Mouse (Mus musculus) embryonic facial prominence, embryonic 11.5 days (tissue): ENCODE measurements at regions not wholly inside any gene's neighbourhood (a gene's known extent, or its start where the extent isn't known, plus 50 kb on each side); places are given as distances from the start of the nearest gene placed in this dataset.

Experiments used
- ATAC-seq: fragments of 200-750 bp; cut with Nextera tagmentation; replicated peaks from 2 replicates; pipeline ENCODE4 v1.8.0; 2017; ENCODE audit warnings: low read depth; ENCODE audit not compliant: insufficient number of reproducible peaks, low FRiP score, low TSS enrichment
- DNase-seq: peaks from one replicate; pipeline ENCODE4 v3.0.0-alpha.2; 2015; ENCODE audit warnings: low spot score
- H3K27ac ChIP-seq: fragments of 300-500 bp; sonication (generic); replicated peaks from 2 replicates; pipeline ENCODE4 v1.5.1; 2014; ENCODE audit warnings: mild to moderate bottlenecking, low read depth, low read length, control low read depth
- H3K27me3 ChIP-seq: fragments of 300-500 bp; sonication (generic); 2 replicates; pipeline ENCODE4 v1.6.1; 2014; ENCODE audit warnings: mild to moderate bottlenecking, low read length, moderate library complexity, mixed read lengths; ENCODE audit not compliant: control insufficient read depth, insufficient read depth
- H3K36me3 ChIP-seq: fragments of 300-500 bp; sonication (generic); replicated peaks from 2 replicates; pipeline ENCODE4 v1.6.1; 2014; ENCODE audit warnings: low read depth, mild to moderate bottlenecking, low read length, moderate library complexity, mixed read lengths; ENCODE audit not compliant: control insufficient read depth, insufficient read depth
- H3K4me1 ChIP-seq: fragments of 300-500 bp; sonication (generic); 2 replicates; pipeline ENCODE4 v1.6.1; 2014; ENCODE audit warnings: low read length, mixed read lengths; ENCODE audit not compliant: control insufficient read depth, insufficient read depth
- H3K4me2 ChIP-seq: fragments of 300-500 bp; sonication (generic); 2 replicates; pipeline ENCODE4 v1.6.1; 2014; ENCODE audit warnings: low read depth, mild to moderate bottlenecking, control low read depth, low read length, moderate library complexity
- H3K4me3 ChIP-seq: fragments of 300-500 bp; sonication (generic); 2 replicates; pipeline ENCODE4 v1.5.1; 2014; ENCODE audit warnings: low read depth, low read length, control low read depth
- H3K9ac ChIP-seq: fragments of 300-500 bp; sonication (generic); replicated peaks from 2 replicates; pipeline ENCODE4 v1.6.1; 2014; ENCODE audit warnings: mild to moderate bottlenecking, control low read depth, low read length
- H3K9me3 ChIP-seq: fragments of 300-500 bp; sonication (generic); replicated peaks from 2 replicates; pipeline ENCODE4 v1.6.1; 2016; ENCODE audit warnings: mild to moderate bottlenecking, low read length, inconsistent platforms, mixed read lengths; ENCODE audit not compliant: control insufficient read depth
- WGBS: fragments of 180-500 bp; shearing (Covaris S2); extraction: QIAGEN DNeasy Blood & Tissue Kit; methylation state at CpG from one replicate; pipeline ENCODE4 v1.1.7; 2014; 5-methylcytosine and 5-hydroxymethylcytosine counted together

- Histone ChIP-seq H3K27ac (no peak overlapping the region), H3K4me3 (no peak overlapping the region), H3K27me3 (no peaks in the 10 kb centered on the region), H3K36me3 (no peaks in the 10 kb centered on the region), H3K9ac (no peak overlapping the region), H3K4me2 (no peak overlapping the region), H3K4me1 (no peaks in the 10 kb centered on the region), H3K9me3 (no peaks in the 10 kb centered on the region)
- WGBS = 86% methylated on average over 4 of the region's 4 CpGs
- no peak for ATAC-seq
- no peak for DNase-seq
These were observed 1182.9 kb upstream of the Manea start for GRCm38 (mm10) chr4:27529565-27529964.

GRCm38 (mm10) chr4:27520295-27520694, 1173.6 kb upstream of the Manea start:
- WGBS = 79% methylated on average over 4 of the region's 4 CpGs
- Histone ChIP-seq H3K27me3 (no peaks in the 10 kb centered on the region), H3K4me2 (no peak overlapping the region)

DNA sequence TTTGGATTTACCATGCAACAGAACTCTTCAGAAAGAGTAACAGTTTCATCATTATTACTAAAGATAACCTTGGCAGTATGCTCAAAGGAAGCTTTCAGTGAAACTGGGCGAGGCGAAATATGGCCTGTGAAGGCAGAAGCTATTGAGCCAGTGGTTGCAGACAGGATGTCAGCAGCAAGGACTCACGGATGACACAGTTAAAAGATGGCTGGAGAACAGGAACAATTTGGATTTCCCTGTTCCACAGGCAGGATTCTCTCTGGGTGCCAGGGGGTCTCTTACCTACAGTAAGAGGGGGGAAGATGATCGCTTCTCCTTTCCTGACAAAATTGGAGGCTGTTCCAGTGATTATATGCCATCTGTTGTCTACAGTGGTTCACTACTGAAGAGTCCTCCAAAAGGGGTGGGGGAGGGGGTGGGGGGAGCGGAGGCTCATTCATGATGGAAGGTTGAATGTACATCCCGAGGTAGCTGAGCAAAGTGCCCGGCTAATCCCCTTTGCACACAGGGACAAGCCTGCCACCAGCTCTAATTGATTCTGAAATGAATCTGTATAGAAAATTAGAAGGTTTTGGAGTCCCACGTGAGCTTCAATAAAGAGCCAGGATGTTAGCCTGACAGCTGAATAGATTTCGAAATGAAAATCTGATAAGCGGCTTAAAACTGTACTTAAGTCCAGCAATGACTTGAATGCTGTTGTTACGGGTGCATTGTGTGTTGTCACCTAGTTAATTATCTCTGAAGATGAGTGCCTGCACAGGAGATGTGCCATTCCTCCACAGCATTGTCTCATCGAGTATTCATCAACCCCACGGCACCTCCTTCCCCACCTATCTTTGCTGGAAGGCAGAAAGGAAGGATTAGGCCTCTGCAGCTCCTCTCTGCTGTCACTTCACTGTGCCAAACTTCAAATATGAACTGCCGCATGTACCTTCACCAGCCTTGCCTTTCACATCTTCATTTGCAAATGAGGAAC, 1158.4 kb upstream of the Manea start:
- Histone ChIP-seq H3K27ac (no peak overlapping the region), H3K9me3 (no peaks in the 10 kb centered on the region), H3K4me2 (no peak overlapping the region), H3K9ac (no peak overlapping the region), H3K36me3 (no peaks in the 10 kb centered on the region), H3K4me1 (no peaks in the 10 kb centered on the region), H3K4me3 (no peak overlapping the region), H3K27me3 (no peaks in the 10 kb centered on the region)
- ATAC-seq = peak; percentile 67; the same call in 1 of the 2 replicates
- DNase-seq = peak; percentile 9
- WGBS = 69% methylated on average over 14 of the region's 14 CpGs

More at GRCm38 (mm10) chr4:27520295-27520694, 1173.6 kb upstream of the Manea start:
- H3K27ac ChIP-seq = no peak overlapping the region
- no peaks in the 10 kb centered on the region for H3K4me1 ChIP-seq
- DNase-seq (no peak), ATAC-seq (no peak)
- H3K9me3 ChIP-seq = no peaks in the 10 kb centered on the region
- H3K36me3 ChIP-seq = no peaks in the 10 kb centered on the region
- no peak overlapping the region for H3K4me3 ChIP-seq
- no peak overlapping the region for H3K9ac ChIP-seq

DNA sequence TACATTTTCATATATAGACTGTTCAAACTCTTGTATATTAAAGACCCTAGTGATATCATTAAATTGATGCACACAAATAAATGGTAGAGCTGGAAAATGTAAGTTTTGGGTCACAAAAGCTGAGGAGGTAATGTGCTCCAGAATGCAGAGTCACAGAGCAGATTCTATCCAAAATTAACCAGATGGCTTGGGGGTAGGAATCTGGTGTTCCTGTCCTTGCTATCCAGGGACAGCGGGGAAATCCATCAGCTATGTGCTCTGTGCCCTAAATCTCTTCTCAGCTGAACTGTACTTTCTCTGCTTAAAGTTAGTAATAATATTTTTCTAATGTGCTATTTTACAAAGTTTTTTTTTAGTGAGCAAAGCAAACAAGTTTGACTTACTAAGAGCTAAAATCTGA, 1151.2 kb upstream of the Manea start:
- no peak for ATAC-seq
- no peak overlapping the region for H3K27ac ChIP-seq
- no peaks in the 10 kb centered on the region for H3K9me3 ChIP-seq
- no peak overlapping the region for H3K4me2 ChIP-seq
- no peak overlapping the region for H3K9ac ChIP-seq
- no peak for DNase-seq
- 77% methylated on average over 1 of the region's 1 CpGs for WGBS
- no peaks in the 10 kb centered on the region for H3K4me1 ChIP-seq
- no peaks in the 10 kb centered on the region for H3K27me3 ChIP-seq
- no peaks in the 10 kb centered on the region for H3K36me3 ChIP-seq
- no peak overlapping the region for H3K4me3 ChIP-seq

DNA sequence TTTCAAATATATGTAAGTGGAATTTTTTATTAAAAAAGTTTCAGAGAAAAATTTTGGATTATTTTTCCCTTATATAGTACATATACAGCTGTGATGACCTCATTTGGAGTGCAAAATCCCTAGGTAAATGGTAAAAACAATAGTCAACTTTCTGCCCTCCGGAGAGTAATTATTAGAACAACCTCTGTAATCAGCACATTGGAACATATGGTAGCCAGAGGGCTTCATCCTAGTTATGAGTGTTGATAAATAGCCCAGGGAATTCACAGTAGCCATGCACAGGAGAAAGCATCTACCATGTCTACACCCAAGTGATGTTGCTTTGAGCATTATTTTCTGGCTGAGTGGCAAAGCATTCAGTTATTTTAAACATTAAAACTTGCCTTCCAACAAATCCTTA, 1150.6 kb upstream of the Manea start:
- Histone ChIP-seq H3K36me3 (no peaks in the 10 kb centered on the region), H3K27ac (no peak overlapping the region), H3K9ac (no peak overlapping the region), H3K4me3 (no peak overlapping the region), H3K4me1 (no peaks in the 10 kb centered on the region), H3K27me3 (no peaks in the 10 kb centered on the region), H3K4me2 (no peak overlapping the region), H3K9me3 (no peaks in the 10 kb centered on the region)
- DNase-seq = no peak
- 51% methylated on average over 1 of the region's 1 CpGs for WGBS
- ATAC-seq = no peak

DNA sequence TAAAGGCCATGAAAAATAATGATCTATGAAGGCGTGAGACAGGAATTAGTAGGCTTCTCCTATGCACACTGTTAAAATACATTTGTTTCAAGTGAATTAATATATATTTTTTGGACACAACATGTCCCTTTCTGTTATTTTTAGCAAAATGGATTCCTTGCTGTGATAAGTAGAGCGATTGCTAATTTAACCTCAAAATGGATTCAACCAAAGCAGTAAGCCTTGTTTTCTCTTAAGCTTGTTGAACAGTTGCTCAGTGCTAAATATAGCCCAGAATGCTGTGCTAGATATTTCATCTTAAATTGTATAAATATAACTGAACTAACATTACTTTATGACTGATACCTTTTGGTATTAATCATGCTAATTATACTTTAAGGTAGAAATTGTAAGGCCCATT, 1144.6 kb upstream of the Manea start:
- Histone ChIP-seq H3K4me2 (no peak overlapping the region), H3K4me3 (no peak overlapping the region), H3K27ac (no peak overlapping the region), H3K36me3 (no peaks in the 10 kb centered on the region), H3K27me3 (no peaks in the 10 kb centered on the region), H3K4me1 (no peaks in the 10 kb centered on the region), H3K9me3 (no peaks in the 10 kb centered on the region), H3K9ac (no peak overlapping the region)
- 89% methylated on average over 2 of the region's 2 CpGs for WGBS
- DNase-seq (no peak), ATAC-seq (no peak)

DNA sequence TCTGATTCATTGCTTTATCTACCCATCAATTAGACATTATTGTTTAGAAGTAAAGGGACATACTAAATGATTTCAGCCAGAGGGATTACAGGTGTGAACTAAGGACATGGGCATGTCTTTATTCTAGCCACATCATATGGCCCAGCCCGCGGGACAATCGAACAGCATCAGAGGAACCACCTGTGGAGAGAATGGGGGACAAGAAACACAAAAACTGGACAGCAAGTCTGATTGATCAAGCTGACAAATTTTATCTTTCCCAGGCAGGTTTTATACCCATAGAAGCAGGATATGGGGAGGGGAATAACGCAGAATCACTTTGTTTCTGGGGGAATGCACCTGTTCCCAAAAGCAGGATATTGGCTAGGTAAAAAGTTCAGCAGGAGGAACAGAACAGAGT, 1103.2 kb upstream of the Manea start:
- H3K27me3 ChIP-seq = no peaks in the 10 kb centered on the region
- no peaks in the 10 kb centered on the region for H3K9me3 ChIP-seq
- H3K36me3 ChIP-seq = no peaks in the 10 kb centered on the region
- 93% methylated on average over 4 of the region's 4 CpGs for WGBS
- no peak overlapping the region for H3K9ac ChIP-seq
- no peak overlapping the region for H3K4me3 ChIP-seq
- no peak overlapping the region for H3K27ac ChIP-seq
- no peak for ATAC-seq
- DNase-seq = peak; percentile 3
- H3K4me1 ChIP-seq = no peaks in the 10 kb centered on the region
- no peak overlapping the region for H3K4me2 ChIP-seq

GRCm38 (mm10) chr4:27446310-27446709, 1099.6 kb upstream of the Manea start:
- Histone ChIP-seq H3K9ac (no peak overlapping the region), H3K27me3 (no peaks in the 10 kb centered on the region), H3K4me2 (no peak overlapping the region), H3K27ac (no peak overlapping the region), H3K9me3 (no peaks in the 10 kb centered on the region), H3K4me3 (no peak overlapping the region), H3K4me1 (no peaks in the 10 kb centered on the region), H3K36me3 (no peaks in the 10 kb centered on the region)
- ATAC-seq = no peak
- WGBS = 91% methylated on average over 2 of the region's 2 CpGs
- DNase-seq = no peak
